In genomic region chr14:57397221-57397620, GRCm38 (mm10) we compare ENCODE assay signal across 17 mouse cellular contexts. TPM values are rescaled to one million over a fixed set of nuclear protein-coding genes. Genes with fewer than 3 reads are reported as not detected.
DNase-seq lines count a peak whose midpoint lies in the region; ATAC-seq and TF ChIP-seq lines count a peak whose summit lies in the region.
"Had no signal": no experiment of that assay in that cellular context is flagged by ENCODE, and none has a peak within 500 bp of the region (broad histone marks: within the 10 kb centered on the region; RNA-seq: fewer than 3 reads in every experiment).

No protein-coding gene starts in this region.

- no peak for TF ChIP-seq EP300 in stomach, postnatal 0 days (optimal IDR thresholded peaks at IDR 0.05)

- no peaks in the 10 kb centered on the region for H3K9me3 ChIP-seq in limb, embryonic 14.5 days (ENCODE audit: control insufficient read depth, low read length)
- no peaks in the 10 kb centered on the region for H3K9me3 ChIP-seq in stomach, postnatal 0 days (ENCODE audit: control insufficient read depth, low read length)
- H3K9me3 ChIP-seq: embryonic facial prominence, embryonic 12.5 days; heart, embryonic 12.5 days; midbrain, embryonic 13.5 days had no signal

- TF ChIP-seq CTCF in liver, adult 2 months (IDR thresholded peaks at IDR 0.05; ENCODE audit: low read depth, low read length), result no peak
- TF ChIP-seq CTCF in stomach, postnatal 0 days (IDR thresholded peaks at IDR 0.05; ENCODE audit: low read depth), result no peak

- H3K79me2 ChIP-seq in liver, adult 2 months (ENCODE audit: control insufficient read depth, insufficient read depth, low read length), result no peaks in the 10 kb centered on the region

- 75% methylated on average over 5 of the region's 5 CpGs for WGBS in liver, adult 2 months
- WGBS in limb, embryonic 14.5 days, result 81% methylated on average over 5 of the region's 5 CpGs
- 81% methylated on average over 5 of the region's 5 CpGs for WGBS in stomach, postnatal 0 days

- peak overlapping the region; percentile 82; the same call in 1 of the 2 replicates for H3K4me2 ChIP-seq in limb, embryonic 14.5 days (replicated peaks; ENCODE audit: low read depth, low read length, severe bottlenecking)
- H3K4me2 ChIP-seq in stomach, postnatal 0 days (replicated peaks; ENCODE audit: low read depth), result peak overlapping the region; percentile 91

- H3K36me3 ChIP-seq in liver, adult 2 months (ENCODE audit: control insufficient read depth, insufficient read depth, low read length), result no peaks in the 10 kb centered on the region
- no peaks in the 10 kb centered on the region for H3K36me3 ChIP-seq in limb, embryonic 14.5 days (ENCODE audit: control insufficient read depth, insufficient read depth, low read length)
- no peaks in the 10 kb centered on the region for H3K36me3 ChIP-seq in stomach, postnatal 0 days (ENCODE audit: control insufficient read depth, insufficient read depth, low read length)
- H3K36me3 ChIP-seq: embryonic facial prominence, embryonic 12.5 days; heart, embryonic 12.5 days; midbrain, embryonic 13.5 days had no signal

- no peak overlapping the region for H3K4me3 ChIP-seq in liver, adult 2 months (ENCODE audit: insufficient read depth, low read depth, low read length)
- H3K4me3 ChIP-seq in limb, embryonic 14.5 days (replicated peaks; ENCODE audit: low read length), result no peak overlapping the region
- H3K4me3 ChIP-seq in stomach, postnatal 0 days (ENCODE audit: low read depth, low read length), result no peak overlapping the region

- peak; percentile 69 for DNase-seq in liver, adult 2 months (ENCODE audit: extremely low read depth, low read depth, low spot score)
- DNase-seq in liver, result no peak
- peak; percentile 74 to 87 for DNase-seq in kidney, adult 8-10 months
- DNase-seq in limb, embryonic 14.5 days (ENCODE audit: low spot score), result no peak
- no peak for DNase-seq in stomach, postnatal 0 days (ENCODE audit: low spot score)
- DNase-seq in frontal cortex, postnatal 36 days (ENCODE audit: low spot score in 2 of 2), result no peak
- DNase-seq in cerebellum, adult 18-20 months, result no peak
- DNase-seq: adrenal gland, postnatal 10 days; cerebellum, adult 8-10 months; gastrocnemius, postnatal 25 days; heart, postnatal 36 days; layer of hippocampus, postnatal 36 days; thymus, adult 2 months had no signal

- H3K4me1 ChIP-seq in liver, adult 2 months (ENCODE audit: control insufficient read depth, insufficient read depth, low read length), result peaks cover 2% of the 10 kb centered on the region; the same call in 1 of the 2 replicates
- H3K4me1 ChIP-seq in limb, embryonic 14.5 days (ENCODE audit: control insufficient read depth, insufficient read depth, low read length), result no peaks in the 10 kb centered on the region
- no peaks in the 10 kb centered on the region for H3K4me1 ChIP-seq in stomach, postnatal 0 days (replicated peaks; ENCODE audit: control insufficient read depth, insufficient read depth)
- H3K4me1 ChIP-seq: heart, embryonic 12.5 days had no signal

- no peak for ATAC-seq in limb, embryonic 14.5 days (ENCODE audit: low FRiP score, low read depth)
- no peak for ATAC-seq in stomach, postnatal 0 days (ENCODE audit: low FRiP score, low TSS enrichment)
- no peak for ATAC-seq in cerebellum, adult (ENCODE audit: insufficient number of reproducible peaks, low FRiP score, low TSS enrichment)

- H3K9ac ChIP-seq in liver, adult 2 months (ENCODE audit: low read depth, low read length), result no peak overlapping the region
- no peak overlapping the region for H3K9ac ChIP-seq in limb, embryonic 14.5 days (ENCODE audit: low read depth, low read length, severe bottlenecking)
- H3K9ac ChIP-seq in stomach, postnatal 0 days (ENCODE audit: low read length), result no peak overlapping the region

- no peak overlapping the region for H3K27ac ChIP-seq in liver, adult 2 months (replicated peaks; ENCODE audit: insufficient read depth, low read depth, low read length)
- H3K27ac ChIP-seq in limb, embryonic 14.5 days (replicated peaks; ENCODE audit: low read depth, low read length), result no peak overlapping the region
- H3K27ac ChIP-seq in stomach, postnatal 0 days (replicated peaks), result no peak overlapping the region
- H3K27ac ChIP-seq: embryonic facial prominence, embryonic 12.5 days; midbrain, embryonic 13.5 days had no signal

- no peaks in the 10 kb centered on the region for H3K27me3 ChIP-seq in liver, adult 2 months (ENCODE audit: control insufficient read depth, insufficient read depth, low read length)
- H3K27me3 ChIP-seq in limb, embryonic 14.5 days (ENCODE audit: control insufficient read depth, insufficient read depth, low read length), result no peaks in the 10 kb centered on the region
- H3K27me3 ChIP-seq in stomach, postnatal 0 days (ENCODE audit: control insufficient read depth, insufficient read depth, low read length), result no peaks in the 10 kb centered on the region
- H3K27me3 ChIP-seq: embryonic facial prominence, embryonic 12.5 days had no signal

- no peak for TF ChIP-seq POLR2A in liver, adult 2 months (IDR thresholded peaks at IDR 0.05; ENCODE audit: extremely low read depth, insufficient read depth, low read length)
- TF ChIP-seq POLR2A in limb, embryonic 14.5 days (IDR thresholded peaks at IDR 0.05; ENCODE audit: borderline replicate concordance, extremely low read depth, insufficient read depth, insufficient read length), result no peak

RNA-seq across cellular contexts. Expression of gene Cryl1, which starts 1.1 kb away (rescaled TPM):
- 33.0 and 46.4 TPM in 2 replicates for total RNA-seq in liver, adult 2 months (2014; rRNA removed)
- polyA plus RNA-seq in liver, adult 2 months (2012; rRNA removed), result 27.0 and 34.9 TPM in 2 replicates
- 51.3 and 52.7 TPM in 2 replicates for polyA plus RNA-seq in limb, embryonic 14.5 days (2012; rRNA removed)
- polyA plus RNA-seq in limb, embryonic 14.5 days (2014; fragmentation: Nextera tagmentation; extraction: Ambion mirVana), result 40.0 and 42.3 TPM in 2 replicates
- 49.8 and 51.3 TPM in 2 replicates for polyA plus RNA-seq in stomach, postnatal 0 days (2015; fragmentation: Nextera tagmentation; extraction: Ambion mirVana)

RNA-seq across cellular contexts. Expression of gene Ift88, which starts 26.6 kb away (rescaled TPM):
- total RNA-seq in liver, adult 2 months (2014; rRNA removed), result 4.8 and 6.0 TPM in 2 replicates
- polyA plus RNA-seq in liver, adult 2 months (2012; rRNA removed), result 2.1 and 2.5 TPM in 2 replicates
- polyA plus RNA-seq in limb, embryonic 14.5 days (2012; rRNA removed), result 23.9 and 26.7 TPM in 2 replicates
- polyA plus RNA-seq in limb, embryonic 14.5 days (2014; fragmentation: Nextera tagmentation; extraction: Ambion mirVana), result 18.0 and 22.2 TPM in 2 replicates
- polyA plus RNA-seq in stomach, postnatal 0 days (2015; fragmentation: Nextera tagmentation; extraction: Ambion mirVana), result 4.9 and 5.5 TPM in 2 replicates

Comparison
In these comparisons a context has a peak if more than half of its experiments do, and no peak if none do; other contexts are left out.
1. DNase-seq: peak in liver, adult 2 months (single experiment) and kidney, adult 8-10 months (2 of 2); none in liver (single experiment), limb, embryonic 14.5 days (single experiment), stomach, postnatal 0 days (single experiment), frontal cortex, postnatal 36 days (0 of 2) and cerebellum, adult 18-20 months (0 of 2).